Mouse (Mus musculus): ENCODE data around the gene Cryaa.

DNA sequence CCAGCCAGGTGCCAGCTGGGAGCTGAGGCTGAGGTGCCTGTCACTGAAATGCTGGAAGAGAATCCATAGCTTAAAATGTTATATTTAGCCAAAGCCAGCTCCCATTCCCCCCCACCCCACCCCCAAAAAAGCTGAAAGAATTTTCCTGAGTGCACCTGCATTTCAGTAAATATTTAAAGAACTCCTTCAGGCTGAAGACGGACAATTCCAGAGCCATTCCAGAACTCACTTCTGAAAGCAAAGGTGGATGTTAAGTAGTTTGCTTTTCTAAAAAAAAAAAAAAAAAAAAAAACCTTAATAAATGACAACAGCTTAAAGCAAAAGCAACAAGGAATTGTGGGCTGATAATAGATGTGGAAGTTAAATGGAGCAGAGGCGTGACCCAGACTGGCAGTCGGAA lies 36.5 kb downstream of the Cryaa start:
- TF ChIP-seq CTCF (IDR thresholded peaks at IDR 0.05; ENCODE audit: low read depth, low read length) = no peak
- TF ChIP-seq POLR2A (IDR thresholded peaks at IDR 0.05; ENCODE audit: extremely low read depth, insufficient read depth, low read length) = no peak
